Mouse (Mus musculus): ENCODE measurements around the gene Ttc39d.
"Not testable (repeated sequence)": the region's sequence is repeated elsewhere in the genome, so short reads cannot be mapped to it uniquely, and the experiment has no call there.

DNA sequence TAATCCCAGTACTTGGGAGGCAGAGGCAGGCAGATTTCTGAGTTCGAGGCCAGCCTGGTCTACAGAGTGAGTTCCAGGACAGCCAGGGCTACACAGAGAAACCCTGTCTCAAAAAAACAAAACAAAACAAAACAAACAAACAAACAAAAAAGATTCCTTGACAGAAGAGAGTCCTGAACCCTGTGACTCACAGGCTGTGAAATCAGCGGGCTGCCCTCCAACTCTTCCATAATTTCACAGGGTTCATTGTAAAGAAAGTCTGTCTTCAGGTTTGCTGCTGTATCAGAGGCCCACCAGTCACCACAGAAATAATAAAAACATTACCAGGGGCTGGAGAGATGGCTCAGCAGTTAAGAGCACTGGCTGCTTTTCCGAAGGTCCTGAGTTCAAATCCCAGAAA, 28.4 kb upstream of the Ttc39d start:
- not testable (repeated sequence) for TF ChIP-seq TBP (conservative IDR thresholded peaks at IDR 0.05; ENCODE audit: low read depth, low read length); MEF2A (IDR thresholded peaks at IDR 0.05; ENCODE audit: borderline replicate concordance, low read depth, low read length); EP300 (IDR thresholded peaks at IDR 0.05; ENCODE audit: low read length); NELFE (IDR thresholded peaks at IDR 0.05; ENCODE audit: low read depth, low read length); SIN3A (IDR thresholded peaks at IDR 0.05; ENCODE audit: low read length); POLR2A (IDR thresholded peaks at IDR 0.05; ENCODE audit: low read depth, low read length); CTCF (conservative IDR thresholded peaks at IDR 0.05 in 1 of 2, IDR thresholded peaks at IDR 0.05 in 1 of 2; ENCODE audit: low read depth in 2 of 2, low read length in 2 of 2); MAX (IDR thresholded peaks at IDR 0.05; ENCODE audit: low read length); E2F4 (IDR thresholded peaks at IDR 0.05; ENCODE audit: insufficient replicate concordance, low read depth, low read length); NRF1 (IDR thresholded peaks at IDR 0.05; ENCODE audit: low read depth, low read length)

All from CH12.LX (cell line).